Mouse (Mus musculus) gastrocnemius, adult 2 months (tissue): ENCODE results near the gene Slc12a1. TPM values are rescaled to one million over a fixed set of nuclear protein-coding genes. Genes with fewer than 3 reads are reported as not detected.
A peak's percentile ranks its signal among the peaks of the same experiment; 100 is the strongest.
"Not testable (repeated sequence)": the region's sequence is repeated elsewhere in the genome, so short reads cannot be mapped to it uniquely, and the experiment has no call there.

Experiments
- DNase-seq: peaks from one replicate; pipeline ENCODE4 v3.0.0; 2022
- H3K27ac ChIP-seq: fragments of 200-600 bp; 2 replicates; pipeline ENCODE4 v1.8.1; 2022; ENCODE audit warnings: mild to moderate bottlenecking
- H3K4me3 ChIP-seq: fragments of 200-600 bp; 2 replicates; pipeline ENCODE4 v1.8.1; 2022; ENCODE audit warnings: mild to moderate bottlenecking, moderate library complexity
- CTCF ChIP-seq: fragments of 200-600 bp; IDR thresholded peaks from 2 replicates; pipeline ENCODE4 v1.8.1; 2022; ENCODE audit warnings: antibody characterized with exemption, mild to moderate bottlenecking, moderate library complexity
- intact Hi-C: fragments of 180-260 bp; cut with DNase I; formaldehyde crosslinking; loops from one replicate; pipeline ENCODE4 v1.15.1; 2025
- long read RNA-seq, 2 experiments: library from polyadenylated mRNA; stranded (forward); transcript quantifications; one replicate each; pipeline ENCODE4 v2.0.0; 2021
- total RNA-seq, 2 experiments: library from RNA; stranded (reverse); gene quantifications; 2 replicates each; pipeline ENCODE4 v1.2.3; 2021

Slc12a1 gene
- total RNA-seq = not detected
- long read RNA-seq, experiment 1 = 0 reads
- long read RNA-seq, experiment 2 = 0 reads

- intact Hi-C loops = no loop called here
- no peak for TF ChIP-seq CTCF
- DNase-seq = no peak
- H3K27ac ChIP-seq = no peak within 1 kb of the TSS
- H3K4me3 ChIP-seq = no peak within 1 kb of the TSS
These were observed at the start of gene Slc12a1 for GRCm38 (mm10) chr2:125152388-125152787. Gene Slc12a1, plus strand, starts transcription at chr2:125152505.

GRCm38 (mm10) chr2:125104491-125104890 lies 47.8 kb upstream of the Slc12a1 start:
- H3K27ac ChIP-seq, DNase-seq, H3K4me3 ChIP-seq, intact Hi-C loops: not testable (repeated sequence)

- H3K4me3 ChIP-seq, H3K27ac ChIP-seq, intact Hi-C loops, DNase-seq: not testable (repeated sequence)
These were observed 45.8 kb upstream of the Slc12a1 start for GRCm38 (mm10) chr2:125106536-125106935.

- no peak for TF ChIP-seq CTCF
- no peak for DNase-seq
- Histone ChIP-seq H3K4me3 (no peak overlapping the region), H3K27ac (no peak overlapping the region)
- intact Hi-C loops = no loop called here
These were observed 32.8 kb upstream of the Slc12a1 start for GRCm38 (mm10) chr2:125119381-125120110.

GRCm38 (mm10) chr2:125122288-125122623 lies 30.0 kb upstream of the Slc12a1 start:
- Histone ChIP-seq H3K4me3 (peak overlapping the region; percentile 78), H3K27ac (no peak overlapping the region)
- TF ChIP-seq CTCF = no peak
- DNase-seq = no peak
- intact Hi-C loops = no loop called here

GRCm38 (mm10) chr2:125122624-125123476 lies 29.5 kb upstream of the Slc12a1 start:
- DNase-seq = peak; percentile 57
- Histone ChIP-seq H3K27ac (peak overlapping the region; percentile 73), H3K4me3 (peak overlapping the region; percentile 78)
- intact Hi-C loops = no loop called here
- no peak for TF ChIP-seq CTCF

- intact Hi-C loops = no loop called here
- peak within 1 kb of the TSS; percentile 73 for H3K27ac ChIP-seq
- peak within 1 kb of the TSS; percentile 78 for H3K4me3 ChIP-seq
- TF ChIP-seq CTCF = no peak
- peak; percentile 86 for DNase-seq
These were observed 28.8 kb upstream of the Slc12a1 start, which contains the start of gene Myef2 for GRCm38 (mm10) chr2:125123477-125123852. Gene Myef2, minus strand, starts transcription at chr2:125123661.

- Histone ChIP-seq H3K27ac (no peak overlapping the region), H3K4me3 (no peak overlapping the region)
- no peak for TF ChIP-seq CTCF
- DNase-seq = no peak
- intact Hi-C loops = no loop called here
These were observed 26.5 kb upstream of the Slc12a1 start for GRCm38 (mm10) chr2:125125824-125126223.

- TF ChIP-seq CTCF = no peak
- no peak for DNase-seq
- H3K4me3 ChIP-seq = no peak overlapping the region
- no peak overlapping the region for H3K27ac ChIP-seq
- intact Hi-C loops = no loop called here
These were observed 25.5 kb upstream of the Slc12a1 start for GRCm38 (mm10) chr2:125126792-125127191.

- DNase-seq = no peak
- Histone ChIP-seq H3K27ac (no peak overlapping the region), H3K4me3 (no peak overlapping the region)
- TF ChIP-seq CTCF = no peak
- intact Hi-C loops = no loop called here
These were observed 18.2 kb upstream of the Slc12a1 start for GRCm38 (mm10) chr2:125134113-125134512.

- peak; percentile 72 for DNase-seq
- intact Hi-C loops = no loop called here
- TF ChIP-seq CTCF = no peak
- H3K4me3 ChIP-seq = no peak within 1 kb of the TSS
- no peak within 1 kb of the TSS for H3K27ac ChIP-seq
These were observed 16.1 kb upstream of the Slc12a1 start, which contains the start of gene Ctxn2 for GRCm38 (mm10) chr2:125135903-125136811. Gene Ctxn2, plus strand, starts transcription at chr2:125136692.

- intact Hi-C loops = no loop called here
These were observed 15.5 kb upstream of the Slc12a1 start for GRCm38 (mm10) chr2:125136846-125137245.

More at GRCm38 (mm10) chr2:125136846-125137245, 15.5 kb upstream of the Slc12a1 start:
- H3K4me3 ChIP-seq = no peak overlapping the region
- no peak for DNase-seq
- no peak overlapping the region for H3K27ac ChIP-seq
- no peak for TF ChIP-seq CTCF
